Mouse (Mus musculus) ES-E14 (cell line): Measurements from ENCODE around the gene Artn. TPM values are rescaled to one million over a fixed set of nuclear protein-coding genes. Genes with fewer than 3 reads are reported as not detected.

Experiments
- DNase-seq: peaks from one replicate; pipeline ENCODE4 v3.0.0-alpha.2; 2013; ENCODE audit warnings: low read depth, low spot score
- H3K27ac ChIP-seq: 2 replicates; pipeline ENCODE4 v1.5.1; 2012; ENCODE audit warnings: low read depth, mild to moderate bottlenecking, low read length, moderate library complexity, mixed read lengths; ENCODE audit not compliant: poor library complexity, insufficient read depth, severe bottlenecking
- H3K36me3 ChIP-seq: 2 replicates; pipeline ENCODE4 v1.6.1; 2012; ENCODE audit warnings: mild to moderate bottlenecking, low read length, moderate library complexity, mixed read lengths; ENCODE audit not compliant: control insufficient read depth, poor library complexity, insufficient read depth, severe bottlenecking
- H3K4me1 ChIP-seq, 2 experiments: fragments of 150-350 bp in 1 of 2; sonication (generic) in 1 of 2; 2 replicates each; pipeline ENCODE4 v1.6.1; 2012; ENCODE audit warnings: low read length in 2 of 2, mild to moderate bottlenecking in 1 of 2, mixed read lengths in 1 of 2; ENCODE audit not compliant: control insufficient read depth in 2 of 2, insufficient read depth in 2 of 2, poor library complexity in 1 of 2
- H3K4me3 ChIP-seq, 2 experiments: fragments of 150-350 bp in 1 of 2; sonication (generic) in 1 of 2; 2 replicates each; pipeline ENCODE4 v1.5.1; 2012; ENCODE audit warnings: low read length in 2 of 2, low read depth in 1 of 2, mild to moderate bottlenecking in 1 of 2, mixed read lengths in 1 of 2; ENCODE audit not compliant: insufficient read depth in 1 of 2, poor library complexity in 1 of 2, severe bottlenecking in 1 of 2
- H3K9ac ChIP-seq: 2 replicates; pipeline ENCODE4 v1.6.1; 2012; ENCODE audit warnings: low read depth, mild to moderate bottlenecking, low read length, mixed read lengths; ENCODE audit not compliant: poor library complexity, insufficient read depth, severe bottlenecking
- H3K9me3 ChIP-seq: fragments of 150-350 bp; sonication (generic); 2 replicates; pipeline ENCODE4 v1.6.1; 2012; ENCODE audit warnings: low read depth, mild to moderate bottlenecking, low read length; ENCODE audit not compliant: control insufficient read depth, insufficient read depth
- CHD2 ChIP-seq: IDR thresholded peaks from 2 replicates; pipeline ENCODE4 v1.6.1; 2014; ENCODE audit warnings: mild to moderate bottlenecking, low read depth, low read length, inconsistent platforms
- HCFC1 ChIP-seq: IDR thresholded peaks from 2 replicates; pipeline ENCODE4 v1.6.1; 2012; ENCODE audit warnings: low read length, inconsistent platforms, borderline replicate concordance; ENCODE audit not compliant: insufficient read depth
- MAFK ChIP-seq: IDR thresholded peaks from 2 replicates; pipeline ENCODE4 v1.6.1; 2014; ENCODE audit warnings: mild to moderate bottlenecking, low read depth, low read length, inconsistent platforms; ENCODE audit not compliant: insufficient read depth
- ZC3H11A ChIP-seq: IDR thresholded peaks from 2 replicates; pipeline ENCODE4 v1.6.1; 2012; ENCODE audit warnings: low read depth, mild to moderate bottlenecking, inconsistent platforms, low read length, borderline replicate concordance
- ZNF384 ChIP-seq: IDR thresholded peaks from 2 replicates; pipeline ENCODE4 v1.6.1; 2012; ENCODE audit warnings: low read depth, low read length, inconsistent platforms
- in situ Hi-C, 2 experiments: fragments of 600-800 bp; cut with MboI; formaldehyde crosslinking; loops; one replicate each; pipeline ENCODE4 v1.15.1; 2025; ENCODE audit warnings: low sequenced_read_pairs in 2 of 2, inconsistent platforms in 1 of 2; ENCODE audit not compliant: unreplicated experiment in 2 of 2
- total RNA-seq: library from RNA; depleted of rRNA; stranded (reverse); fragments of 300-350 nt; gene quantifications from 2 replicates; pipeline ENCODE4 v1.2.3, GENCODE M21; 2012

The Artn gene
- total RNA-seq, 1 experiment: 0.94 TPM

DNA sequence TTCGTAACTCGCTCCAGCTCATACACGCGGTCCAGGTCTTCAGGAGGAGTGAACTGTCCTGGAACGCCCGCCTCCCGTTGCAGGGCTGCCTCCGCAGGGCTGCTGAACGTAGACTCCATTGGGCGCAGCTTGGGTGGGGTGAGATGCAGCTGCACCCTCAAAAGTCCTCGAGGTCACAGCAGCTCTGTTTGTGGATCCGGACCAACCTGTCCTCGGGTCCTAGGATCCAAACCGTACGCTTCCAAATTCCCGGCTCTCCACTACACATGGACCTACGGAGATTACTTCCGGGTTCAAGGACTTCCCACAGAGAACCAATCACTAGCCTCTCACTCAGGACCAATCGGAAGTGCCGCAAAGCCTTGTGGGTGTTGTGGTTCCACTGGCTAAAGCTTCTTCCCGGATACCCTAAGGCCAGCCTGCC is 37.8 kb downstream of the Artn start, which contains the start of gene Dph2:
Dph2 (minus strand) TSS at position 295 of the 424 bp plus-strand sequence.
- TF ChIP-seq MAFK (no peak), CHD2 (peak; percentile 79), HCFC1 (peak; percentile 93)
- in situ Hi-C loops: no loop called here
- H3K9ac ChIP-seq: peak within 1 kb of the TSS; percentile 86
- peaks cover 3% of the 10 kb centered on the region in 2 experiments; a peak in 2 of 4 replicates for H3K4me1 ChIP-seq
- peak; percentile 69 for DNase-seq
- peak within 1 kb of the TSS; percentile 88 to 95 for H3K4me3 ChIP-seq
- H3K36me3 ChIP-seq: peaks cover 27% of the 10 kb centered on the region
- H3K9me3 ChIP-seq: no peaks in the 10 kb centered on the region
- no peak within 1 kb of the TSS for H3K27ac ChIP-seq

DNA sequence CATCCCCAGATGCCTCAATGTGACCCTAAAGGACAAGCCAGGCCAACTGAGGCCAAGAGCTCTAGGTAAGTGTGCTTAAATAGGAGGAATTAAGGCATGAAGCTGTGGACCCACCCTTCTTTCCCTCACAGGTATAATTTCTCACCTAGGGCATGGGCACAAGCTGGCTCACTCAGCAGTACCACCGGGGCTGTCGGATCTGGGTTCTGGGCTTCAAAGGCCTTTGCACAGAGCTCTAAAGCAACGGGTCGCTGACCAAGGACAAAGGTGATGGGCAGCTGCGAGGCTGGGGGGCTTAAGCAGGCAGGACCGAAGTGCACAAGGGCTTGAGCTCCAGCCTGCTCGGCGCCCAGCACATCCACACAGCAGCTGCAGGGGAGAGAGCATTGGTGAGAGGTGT is 38.8 kb downstream of the Artn start:
- H3K4me3 ChIP-seq: no peak overlapping the region; a peak in 1 of 4 replicates
- H3K9ac ChIP-seq: peak overlapping the region; percentile 86; the same call in 1 of the 2 replicates
- H3K4me1 ChIP-seq: peaks cover 3 to 7% of the 10 kb centered on the region in 2 experiments; a peak in 2 of 4 replicates
- TF ChIP-seq ZNF384 (no peak), HCFC1 (no peak), CHD2 (no peak), ZC3H11A (no peak), MAFK (no peak)
- peaks cover 26% of the 10 kb centered on the region for H3K36me3 ChIP-seq
- no peak overlapping the region for H3K27ac ChIP-seq
- no peak for DNase-seq
- H3K9me3 ChIP-seq: no peaks in the 10 kb centered on the region
- in situ Hi-C loops: no loop called here

DNA sequence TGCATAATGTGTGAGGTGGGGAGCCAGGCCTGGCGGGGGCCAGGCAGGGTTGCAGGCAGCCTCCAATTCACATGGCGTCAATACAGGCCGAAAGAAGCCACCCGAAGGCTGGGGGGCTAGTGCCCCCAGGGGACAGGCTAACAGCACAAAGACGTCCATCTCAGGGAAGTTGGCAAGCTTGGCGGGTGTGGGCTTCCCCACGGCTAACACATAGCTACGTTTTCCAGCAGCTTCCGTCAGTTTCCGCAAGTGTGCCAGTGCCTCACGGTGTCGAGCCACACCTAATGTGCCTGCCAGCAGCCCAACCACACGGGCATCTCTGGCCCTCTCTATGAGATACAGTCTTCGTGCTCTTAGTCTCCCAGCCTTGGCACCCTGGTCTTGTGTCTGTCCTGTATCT is 39.5 kb downstream of the Artn start:
- no peaks in the 10 kb centered on the region for H3K9me3 ChIP-seq
- no peak overlapping the region for H3K4me3 ChIP-seq
- no peak overlapping the region for H3K27ac ChIP-seq
- H3K9ac ChIP-seq: no peak overlapping the region
- peaks cover 3 to 7% of the 10 kb centered on the region in 2 experiments; a peak in 2 of 4 replicates for H3K4me1 ChIP-seq
- TF ChIP-seq ZNF384 (no peak), ZC3H11A (no peak)
- no peak for DNase-seq
- H3K36me3 ChIP-seq: peaks cover 31% of the 10 kb centered on the region
- in situ Hi-C loops: no loop called here

DNA sequence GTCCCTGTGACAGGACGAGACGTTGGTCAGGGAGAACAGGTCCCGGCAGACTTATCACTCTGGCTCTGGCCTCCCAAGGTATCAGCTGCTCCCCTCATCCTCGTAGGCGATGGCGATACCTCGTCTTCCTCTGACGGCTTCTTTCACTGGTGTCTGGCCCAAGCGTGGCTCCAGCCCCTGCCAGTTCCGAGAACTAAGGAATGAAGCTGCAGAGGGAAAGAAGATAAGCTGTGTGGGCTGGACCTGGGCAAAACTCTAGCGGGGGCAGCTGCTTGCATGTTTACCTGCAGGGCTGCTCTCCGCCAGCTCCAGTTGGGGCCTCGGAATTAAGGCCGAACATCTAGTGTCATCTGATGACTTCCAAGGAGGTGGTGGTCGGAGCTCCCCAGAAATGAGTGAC is 40.1 kb downstream of the Artn start:
- no peak for DNase-seq
- in situ Hi-C loops: no loop called here
- H3K4me1 ChIP-seq: peaks cover 3 to 7% of the 10 kb centered on the region in 2 experiments; a peak in 2 of 4 replicates

DNA sequence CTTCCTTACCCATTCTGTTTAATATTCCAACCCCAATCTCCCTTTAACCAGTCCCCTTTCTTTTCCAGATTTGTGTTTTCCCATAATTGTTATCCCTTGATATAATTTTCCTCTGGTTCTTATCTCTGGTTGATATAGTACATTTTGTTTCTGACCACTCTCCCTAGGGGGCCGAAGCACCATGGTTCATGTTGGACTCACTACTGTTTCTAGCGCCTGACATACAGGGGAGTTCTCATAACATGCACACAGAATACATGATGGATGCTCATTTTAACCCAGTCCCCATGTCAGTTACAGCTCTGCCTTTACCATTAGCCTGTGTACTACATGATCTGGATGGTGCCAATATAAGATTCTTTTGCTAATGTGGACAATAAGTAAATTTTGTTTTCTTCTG is 41.6 kb downstream of the Artn start:
- Histone ChIP-seq H3K4me3 (peak overlapping the region in 1 of 2 experiments; percentile 79; a peak in 1 of 4 replicates), H3K4me1 (peaks cover 3 to 7% of the 10 kb centered on the region in 2 experiments; a peak in 2 of 4 replicates), H3K9me3 (no peaks in the 10 kb centered on the region), H3K9ac (no peak overlapping the region), H3K36me3 (peaks cover 32% of the 10 kb centered on the region), H3K27ac (no peak overlapping the region)
- no peak for DNase-seq
- TF ChIP-seq HCFC1: no peak
- TF ChIP-seq MAFK: no peak
- TF ChIP-seq ZC3H11A: no peak
- TF ChIP-seq ZNF384: no peak
- TF ChIP-seq CHD2: no peak
- in situ Hi-C loops: no loop called here

More for the DNA sequence above, 40.1 kb downstream of the Artn start:
- Histone ChIP-seq H3K36me3 (peaks cover 32% of the 10 kb centered on the region), H3K4me3 (no peak overlapping the region), H3K9ac (no peak overlapping the region), H3K9me3 (no peaks in the 10 kb centered on the region), H3K27ac (no peak overlapping the region)
- no peak for TF ChIP-seq CHD2
- TF ChIP-seq ZC3H11A: no peak
- TF ChIP-seq MAFK: no peak
